Comparison of ENCODE assay signal across 1 mouse cellular context in the genomic region with DNA sequence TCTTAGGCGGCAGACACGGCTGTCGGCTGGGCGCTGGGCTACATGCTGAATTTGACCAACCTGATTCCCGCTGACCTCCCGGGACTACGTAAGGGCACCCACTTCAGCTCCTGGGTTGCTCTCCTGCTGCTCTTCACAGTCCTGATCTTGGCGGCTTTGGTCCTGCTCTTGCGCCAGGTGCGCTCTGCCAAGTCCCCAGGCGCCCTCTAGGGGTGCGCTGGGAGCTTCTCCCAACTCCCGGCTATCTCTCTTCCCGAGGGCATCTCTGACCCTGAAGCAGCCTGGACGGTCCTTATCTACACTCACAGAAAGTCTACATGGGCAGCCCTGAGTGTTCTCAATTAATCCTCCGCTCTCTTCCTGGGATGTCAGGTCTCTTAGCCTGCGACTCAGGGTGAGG.
TF ChIP-seq lines count a peak whose summit lies in the region.

No protein-coding gene starts in this region.

TF ChIP-seq in CH12.LX, 34 proteins besides CTCF, POLR2A, EP300 and RAD21:
- TF ChIP-seq MAZ (IDR thresholded peaks at IDR 0.05; ENCODE audit: low read depth, low read length) (no peak), JUN (IDR thresholded peaks at IDR 0.05; ENCODE audit: insufficient read depth, low read depth, low read length) (no peak), NELFE (IDR thresholded peaks at IDR 0.05; ENCODE audit: low read depth, low read length) (peak; percentile 30; the same call in 1 of the 2 replicates), SMC3 (IDR thresholded peaks at IDR 0.05; ENCODE audit: low read depth, low read length) (peak; percentile 48), MEF2A (IDR thresholded peaks at IDR 0.05; ENCODE audit: borderline replicate concordance, low read depth, low read length) (no peak)
